Mouse (Mus musculus): ENCODE data around the gene Agbl4. TPM values are rescaled to one million over a fixed set of nuclear protein-coding genes. Genes with fewer than 3 reads are reported as not detected.

Gene Agbl4
- polyA plus RNA-seq, 1 experiment from 2014 or later = 0.47 TPM

DNA sequence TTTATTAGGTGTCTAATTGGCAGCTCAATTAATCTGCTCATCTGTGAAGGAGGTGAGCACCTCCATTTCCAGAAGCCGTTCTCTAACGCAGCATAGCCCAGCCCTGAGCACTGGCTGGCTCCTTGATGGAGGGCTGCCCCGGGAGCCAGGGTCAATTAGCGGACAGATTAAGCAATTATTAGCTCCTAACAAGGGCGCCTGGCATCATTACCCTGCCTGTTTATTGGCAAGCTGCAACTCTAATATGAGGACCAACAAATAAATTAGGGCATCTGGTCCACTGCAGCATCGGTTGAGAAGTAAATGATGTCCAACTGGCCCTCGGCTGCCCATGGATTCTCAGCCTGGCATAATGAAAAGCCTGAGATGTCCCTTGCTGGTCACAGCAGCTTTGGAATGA is 1148.5 kb downstream of the Agbl4 start:
- H3K27ac ChIP-seq (replicated peaks; ENCODE audit: low read depth, low read length) = no peak overlapping the region
- DNase-seq (ENCODE audit: low spot score) (peak; percentile 51), ATAC-seq (ENCODE audit: insufficient number of reproducible peaks, low FRiP score, low TSS enrichment, low read depth) (peak; percentile 72)
- WGBS = 40% methylated on average over 7 of the region's 7 CpGs
- no peaks in the 10 kb centered on the region for H3K4me1 ChIP-seq (ENCODE audit: control insufficient read depth, insufficient read depth, low read length)
- no peak overlapping the region for H3K4me3 ChIP-seq (ENCODE audit: low read depth, low read length)
- H3K9ac ChIP-seq (ENCODE audit: low read length) = no peak overlapping the region
- H3K9me3 ChIP-seq (ENCODE audit: control insufficient read depth, low read length) = no peaks in the 10 kb centered on the region
- no peaks in the 10 kb centered on the region for H3K27me3 ChIP-seq (ENCODE audit: control insufficient read depth, insufficient read depth, low read length)
- no peak overlapping the region for H3K4me2 ChIP-seq (ENCODE audit: low read depth, severe bottlenecking)
- no peaks in the 10 kb centered on the region for H3K36me3 ChIP-seq (ENCODE audit: control insufficient read depth, insufficient read depth, low read length)

DNA sequence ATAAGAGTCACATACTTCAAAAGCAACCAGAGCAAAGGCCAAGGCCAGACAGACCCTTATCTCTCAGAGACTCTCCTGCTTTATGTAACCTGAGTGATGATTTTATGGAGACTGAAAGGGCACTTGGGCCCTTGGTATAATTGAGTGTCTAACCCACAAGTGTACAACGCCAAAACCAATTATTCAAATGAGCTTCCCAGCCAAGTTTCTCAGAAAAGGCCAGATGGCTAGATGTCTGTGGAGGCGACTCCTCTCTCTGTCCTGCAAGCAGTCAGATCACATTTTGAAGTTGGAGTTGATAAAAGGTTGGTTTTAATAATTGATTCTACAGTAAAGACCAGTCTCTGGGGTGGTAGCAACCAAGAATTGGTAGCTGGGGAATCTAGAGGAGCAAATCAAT is 1158.0 kb downstream of the Agbl4 start:
- no peaks in the 10 kb centered on the region for H3K9me3 ChIP-seq (ENCODE audit: control insufficient read depth, low read length)
- H3K4me1 ChIP-seq (ENCODE audit: control insufficient read depth, insufficient read depth, low read length) = no peaks in the 10 kb centered on the region
- WGBS = 67% methylated on average over 2 of the region's 2 CpGs
- H3K9ac ChIP-seq (ENCODE audit: low read length) = no peak overlapping the region
- no peaks in the 10 kb centered on the region for H3K27me3 ChIP-seq (ENCODE audit: control insufficient read depth, insufficient read depth, low read length)
- DNase-seq (ENCODE audit: low spot score) (no peak), ATAC-seq (ENCODE audit: insufficient number of reproducible peaks, low FRiP score, low TSS enrichment, low read depth) (no peak)
- H3K4me3 ChIP-seq (ENCODE audit: low read depth, low read length) = no peak overlapping the region
- no peaks in the 10 kb centered on the region for H3K36me3 ChIP-seq (ENCODE audit: control insufficient read depth, insufficient read depth, low read length)
- H3K4me2 ChIP-seq (ENCODE audit: low read depth, severe bottlenecking) = no peak overlapping the region
- no peak overlapping the region for H3K27ac ChIP-seq (replicated peaks; ENCODE audit: low read depth, low read length)

DNA sequence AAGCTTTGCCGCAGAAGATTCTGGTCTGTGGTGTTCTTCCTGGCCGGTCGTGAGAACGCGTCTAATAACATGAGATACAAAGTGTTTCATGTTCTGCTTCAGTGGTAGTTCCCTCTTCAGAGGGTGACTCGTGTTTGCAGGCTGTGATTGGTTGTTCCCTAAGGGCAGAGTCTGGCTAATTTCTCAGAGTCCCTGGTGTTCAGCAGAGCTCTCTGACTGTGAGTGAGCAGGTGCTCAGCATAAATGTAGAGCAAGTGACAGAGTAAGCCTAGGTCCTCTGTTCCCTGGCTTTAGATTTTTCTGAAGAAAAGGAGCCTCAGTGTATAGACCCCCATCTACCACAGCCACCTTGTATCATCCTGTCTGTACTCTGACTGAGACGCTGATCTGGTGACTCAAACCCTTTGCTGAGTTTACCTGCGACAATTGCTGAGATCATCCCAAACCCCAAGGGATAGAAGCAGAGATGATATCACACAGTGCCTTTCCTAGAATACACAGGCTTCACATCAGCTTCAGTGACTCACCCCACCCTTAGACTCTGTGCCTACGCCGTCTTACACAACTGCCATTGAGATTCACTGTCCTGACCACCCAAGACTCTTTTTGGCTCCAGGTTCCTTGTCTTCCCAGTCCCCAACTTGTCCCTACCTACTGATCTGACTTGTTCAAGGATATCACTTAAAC is 1179.8 kb downstream of the Agbl4 start:
- Histone ChIP-seq H3K36me3 (ENCODE audit: control insufficient read depth, insufficient read depth, low read length) (no peaks in the 10 kb centered on the region), H3K9ac (ENCODE audit: low read length) (no peak overlapping the region), H3K27me3 (ENCODE audit: control insufficient read depth, insufficient read depth, low read length) (no peaks in the 10 kb centered on the region), H3K27ac (replicated peaks; ENCODE audit: low read depth, low read length) (no peak overlapping the region), H3K4me1 (ENCODE audit: control insufficient read depth, insufficient read depth, low read length) (no peaks in the 10 kb centered on the region), H3K9me3 (ENCODE audit: control insufficient read depth, low read length) (no peaks in the 10 kb centered on the region), H3K4me3 (ENCODE audit: low read depth, low read length) (no peak overlapping the region), H3K4me2 (ENCODE audit: low read depth, severe bottlenecking) (no peak overlapping the region)
- ATAC-seq (ENCODE audit: insufficient number of reproducible peaks, low FRiP score, low TSS enrichment, low read depth) (no peak), DNase-seq (ENCODE audit: low spot score) (no peak)
- 89% methylated on average over 10 of the region's 10 CpGs for WGBS

DNA sequence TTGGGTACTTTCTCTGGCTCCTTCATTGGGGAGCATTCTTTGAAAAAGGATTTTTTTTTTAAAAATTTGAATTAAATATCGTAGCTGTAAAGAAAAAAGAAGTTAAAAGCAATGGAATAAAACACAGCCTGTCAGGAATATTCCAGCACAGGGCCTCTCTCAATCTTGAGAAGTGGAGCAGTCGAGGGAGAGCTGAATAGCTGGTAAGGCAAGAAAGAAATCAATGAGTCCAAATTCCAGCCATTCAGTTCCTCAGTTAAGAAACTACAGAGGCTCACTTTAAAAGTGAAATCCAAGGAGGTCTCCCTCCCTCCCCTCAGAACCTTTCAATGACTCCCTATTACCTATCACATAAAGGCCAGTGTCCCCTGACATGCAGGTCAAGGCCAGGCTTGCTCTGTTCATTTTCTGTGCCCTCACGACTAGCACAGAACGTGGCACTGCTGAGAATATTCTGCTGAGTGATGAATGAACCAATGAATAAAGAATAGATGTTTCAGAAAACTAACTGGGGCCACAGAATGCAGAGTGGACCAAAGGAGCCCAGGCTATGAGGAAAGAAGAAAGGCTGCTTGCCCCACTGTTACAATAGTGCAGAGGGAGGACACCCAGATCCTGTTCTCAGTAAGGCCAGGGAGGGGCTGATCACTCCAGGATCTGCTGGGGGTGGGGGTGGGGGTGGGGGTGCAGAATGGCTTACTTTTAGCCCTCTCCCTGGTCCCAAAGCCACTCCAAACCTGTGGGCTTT is 1181.8 kb downstream of the Agbl4 start:
- Histone ChIP-seq H3K4me1 (ENCODE audit: control insufficient read depth, insufficient read depth, low read length) (no peaks in the 10 kb centered on the region), H3K36me3 (ENCODE audit: control insufficient read depth, insufficient read depth, low read length) (no peaks in the 10 kb centered on the region), H3K9me3 (ENCODE audit: control insufficient read depth, low read length) (no peaks in the 10 kb centered on the region), H3K9ac (ENCODE audit: low read length) (no peak overlapping the region), H3K4me2 (ENCODE audit: low read depth, severe bottlenecking) (no peak overlapping the region), H3K4me3 (ENCODE audit: low read depth, low read length) (no peak overlapping the region), H3K27ac (replicated peaks; ENCODE audit: low read depth, low read length) (no peak overlapping the region), H3K27me3 (ENCODE audit: control insufficient read depth, insufficient read depth, low read length) (no peaks in the 10 kb centered on the region)
- no peak for DNase-seq (ENCODE audit: low spot score)
- WGBS = 72% methylated on average over 4 of the region's 4 CpGs
- ATAC-seq (ENCODE audit: insufficient number of reproducible peaks, low FRiP score, low TSS enrichment, low read depth) = no peak

DNA sequence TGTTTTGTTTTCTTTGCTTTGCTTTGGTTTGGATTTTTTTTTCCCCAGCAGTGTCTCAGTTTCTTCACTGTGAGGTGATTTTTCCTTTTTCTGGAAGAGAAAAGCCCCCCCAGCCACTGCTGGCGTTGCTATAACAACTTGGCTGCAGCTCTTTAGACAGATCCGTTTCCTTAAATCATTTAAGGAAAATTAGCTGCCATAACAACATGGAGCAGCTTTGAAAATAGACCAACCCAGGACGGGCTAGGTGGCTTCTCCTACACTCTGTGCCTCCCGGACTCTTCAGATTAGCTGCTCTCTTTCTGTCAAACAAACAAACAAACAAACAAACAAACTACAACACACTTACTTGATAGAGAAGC is 1182.4 kb downstream of the Agbl4 start:
- ATAC-seq (ENCODE audit: insufficient number of reproducible peaks, low FRiP score, low TSS enrichment, low read depth) (no peak), DNase-seq (ENCODE audit: low spot score) (no peak)
- Histone ChIP-seq H3K4me2 (ENCODE audit: low read depth, severe bottlenecking) (no peak overlapping the region), H3K4me1 (ENCODE audit: control insufficient read depth, insufficient read depth, low read length) (no peaks in the 10 kb centered on the region), H3K4me3 (ENCODE audit: low read depth, low read length) (no peak overlapping the region), H3K9ac (ENCODE audit: low read length) (no peak overlapping the region), H3K36me3 (ENCODE audit: control insufficient read depth, insufficient read depth, low read length) (no peaks in the 10 kb centered on the region), H3K27ac (replicated peaks; ENCODE audit: low read depth, low read length) (no peak overlapping the region), H3K27me3 (ENCODE audit: control insufficient read depth, insufficient read depth, low read length) (no peaks in the 10 kb centered on the region), H3K9me3 (ENCODE audit: control insufficient read depth, low read length) (no peaks in the 10 kb centered on the region)
- WGBS = 58% methylated on average over 4 of the region's 4 CpGs

DNA sequence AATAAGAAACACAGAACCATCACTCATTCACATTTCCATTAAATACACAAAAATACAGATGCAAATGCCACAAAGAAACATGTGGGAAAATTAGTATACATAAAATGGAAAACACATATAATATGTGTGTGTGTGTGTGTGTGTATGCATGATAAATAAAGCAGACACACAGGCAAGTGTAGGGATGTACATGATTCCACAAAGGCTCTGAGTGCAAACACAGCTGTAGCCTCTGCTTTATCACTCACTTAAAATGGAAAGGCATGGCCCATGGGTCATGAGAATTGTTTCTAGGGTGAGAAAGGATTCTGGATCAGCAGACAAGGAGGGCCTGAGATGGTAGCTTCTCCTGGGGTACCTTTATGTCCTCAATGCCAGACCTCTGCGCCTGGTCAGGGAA is 1182.8 kb downstream of the Agbl4 start:
- WGBS = 82% methylated on average over 1 of the region's 1 CpGs
- H3K9me3 ChIP-seq (ENCODE audit: control insufficient read depth, low read length) = no peaks in the 10 kb centered on the region
- no peak overlapping the region for H3K27ac ChIP-seq (replicated peaks; ENCODE audit: low read depth, low read length)
- H3K9ac ChIP-seq (ENCODE audit: low read length) = no peak overlapping the region
- ATAC-seq (ENCODE audit: insufficient number of reproducible peaks, low FRiP score, low TSS enrichment, low read depth) (no peak), DNase-seq (ENCODE audit: low spot score) (no peak)
- H3K4me2 ChIP-seq (ENCODE audit: low read depth, severe bottlenecking) = no peak overlapping the region
- H3K27me3 ChIP-seq (ENCODE audit: control insufficient read depth, insufficient read depth, low read length) = no peaks in the 10 kb centered on the region
- no peak overlapping the region for H3K4me3 ChIP-seq (ENCODE audit: low read depth, low read length)
- no peaks in the 10 kb centered on the region for H3K4me1 ChIP-seq (ENCODE audit: control insufficient read depth, insufficient read depth, low read length)
- no peaks in the 10 kb centered on the region for H3K36me3 ChIP-seq (ENCODE audit: control insufficient read depth, insufficient read depth, low read length)

DNA sequence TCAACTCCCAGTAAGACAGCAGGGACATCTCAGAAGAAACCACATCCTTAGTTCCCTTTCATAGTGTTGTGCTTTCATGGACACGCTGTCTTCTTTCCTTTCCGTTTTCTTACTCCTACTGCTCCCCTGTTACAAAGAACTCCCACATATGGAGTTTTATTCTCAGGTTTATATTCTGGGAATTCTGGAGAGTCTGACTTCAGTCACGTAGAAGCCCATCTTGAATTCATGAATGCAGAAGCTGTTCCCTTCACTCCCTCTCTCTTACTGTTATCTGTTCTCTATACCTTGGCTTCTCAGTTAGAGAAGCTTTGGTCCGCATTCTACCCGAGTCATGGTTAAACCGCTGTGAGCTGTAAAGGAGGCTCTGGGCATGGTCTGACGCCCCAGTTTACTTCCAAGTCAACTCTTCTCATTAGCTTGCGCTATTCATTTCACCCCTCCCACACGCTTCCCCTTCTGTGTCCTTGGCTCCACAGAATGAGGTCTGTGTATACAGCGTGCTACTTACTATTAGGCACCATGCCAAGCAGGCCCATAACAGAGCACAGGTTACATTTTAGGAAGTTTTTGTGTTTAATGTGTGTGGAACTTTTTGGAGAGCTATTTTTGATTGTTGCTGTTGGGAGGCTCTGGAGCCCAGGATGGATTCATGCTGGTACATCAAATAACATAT is 1186.2 kb downstream of the Agbl4 start:
- 84% methylated on average over 10 of the region's 10 CpGs for WGBS
- no peak for DNase-seq (ENCODE audit: low spot score)

DNA sequence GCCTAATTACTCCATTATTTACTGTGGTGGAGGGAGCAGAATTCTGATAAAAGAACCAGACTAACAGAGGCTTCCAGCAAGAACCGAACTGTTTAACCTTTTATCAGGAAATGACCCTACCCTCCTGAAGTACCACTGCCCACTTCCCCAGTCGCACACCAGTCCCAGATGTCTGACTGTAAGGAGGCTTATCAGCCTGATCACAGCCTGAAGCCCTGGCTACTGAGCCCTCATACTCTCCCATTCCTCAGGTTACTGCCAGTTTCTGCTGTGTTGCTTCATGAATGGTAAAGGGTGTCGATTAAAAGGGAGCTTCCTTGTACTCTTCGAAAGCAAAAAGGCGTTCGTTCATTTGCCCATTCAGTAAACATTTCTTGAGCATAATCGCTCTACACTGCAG is 1186.8 kb downstream of the Agbl4 start:
- no peaks in the 10 kb centered on the region for H3K9me3 ChIP-seq (ENCODE audit: control insufficient read depth, low read length)
- no peak overlapping the region for H3K4me3 ChIP-seq (ENCODE audit: low read depth, low read length)
- 85% methylated on average over 7 of the region's 7 CpGs for WGBS
- H3K27me3 ChIP-seq (ENCODE audit: control insufficient read depth, insufficient read depth, low read length) = no peaks in the 10 kb centered on the region
- H3K27ac ChIP-seq (replicated peaks; ENCODE audit: low read depth, low read length) = no peak overlapping the region
- no peaks in the 10 kb centered on the region for H3K36me3 ChIP-seq (ENCODE audit: control insufficient read depth, insufficient read depth, low read length)
- no peak overlapping the region for H3K9ac ChIP-seq (ENCODE audit: low read length)
- no peak for DNase-seq (ENCODE audit: low spot score)
- no peak for ATAC-seq (ENCODE audit: insufficient number of reproducible peaks, low FRiP score, low TSS enrichment, low read depth)
- no peaks in the 10 kb centered on the region for H3K4me1 ChIP-seq (ENCODE audit: control insufficient read depth, insufficient read depth, low read length)
- no peak overlapping the region for H3K4me2 ChIP-seq (ENCODE audit: low read depth, severe bottlenecking)

More for the DNA sequence above, 1186.2 kb downstream of the Agbl4 start:
- Histone ChIP-seq H3K4me1 (ENCODE audit: control insufficient read depth, insufficient read depth, low read length) (no peaks in the 10 kb centered on the region), H3K9me3 (ENCODE audit: control insufficient read depth, low read length) (no peaks in the 10 kb centered on the region), H3K9ac (ENCODE audit: low read length) (no peak overlapping the region), H3K27ac (replicated peaks; ENCODE audit: low read depth, low read length) (no peak overlapping the region), H3K36me3 (ENCODE audit: control insufficient read depth, insufficient read depth, low read length) (no peaks in the 10 kb centered on the region), H3K4me2 (ENCODE audit: low read depth, severe bottlenecking) (no peak overlapping the region), H3K4me3 (ENCODE audit: low read depth, low read length) (no peak overlapping the region), H3K27me3 (ENCODE audit: control insufficient read depth, insufficient read depth, low read length) (no peaks in the 10 kb centered on the region)
- no peak for ATAC-seq (ENCODE audit: insufficient number of reproducible peaks, low FRiP score, low TSS enrichment, low read depth)
